Mouse (Mus musculus): Measurements from ENCODE around the gene Hus1b.

- TF ChIP-seq ETS1 (conservative IDR thresholded peaks at IDR 0.05; ENCODE audit: low read depth, low read length): peak; percentile 37; the same call in 1 of the 2 replicates
- TF ChIP-seq SMC3 (IDR thresholded peaks at IDR 0.05; ENCODE audit: low read depth, low read length): no peak
- TF ChIP-seq CTCF (conservative IDR thresholded peaks at IDR 0.05 in 1 of 2, IDR thresholded peaks at IDR 0.05 in 1 of 2; ENCODE audit: low read depth in 2 of 2, low read length in 2 of 2): no peak
- peak; percentile 61 for TF ChIP-seq ELF1 (IDR thresholded peaks at IDR 0.05; ENCODE audit: low read depth, low read length)
- TF ChIP-seq POLR2AphosphoS2 (IDR thresholded peaks at IDR 0.05; ENCODE audit: low read depth, low read length): no peak
- TF ChIP-seq USF2 (conservative IDR thresholded peaks at IDR 0.05; ENCODE audit: low read depth, low read length): 0 out of 2 replicates have a peak, but pooled peaks have one; percentile 8
- peak; percentile 73; the same call in 1 of the 2 replicates for TF ChIP-seq KAT2A (IDR thresholded peaks at IDR 0.05; ENCODE audit: insufficient replicate concordance, low read length)
- TF ChIP-seq RCOR1 (conservative IDR thresholded peaks at IDR 0.05; ENCODE audit: low read depth, low read length): no peak
- TF ChIP-seq ZNF384 (IDR thresholded peaks at IDR 0.05; ENCODE audit: low read depth, low read length): no peak
- no peak for TF ChIP-seq CHD2 (IDR thresholded peaks at IDR 0.05; ENCODE audit: low read length)
- peak; percentile 89 for TF ChIP-seq HCFC1 (IDR thresholded peaks at IDR 0.05; ENCODE audit: low read depth, low read length)
- no peak for TF ChIP-seq CHD1 (IDR thresholded peaks at IDR 0.05; ENCODE audit: low read depth, low read length)
- TF ChIP-seq POLR2A (IDR thresholded peaks at IDR 0.05; ENCODE audit: low read depth, low read length): peak; percentile 55
- TF ChIP-seq BHLHE40 (IDR thresholded peaks at IDR 0.05; ENCODE audit: low read depth, low read length): no peak
Observed at GRCm38 (mm10) chr13:30947540-30947939, at the start of gene Hus1b.
